Mouse (Mus musculus): ENCODE data around the gene Pogk. TPM values are rescaled to one million over a fixed set of nuclear protein-coding genes. Genes with fewer than 3 reads are reported as not detected.

The Pogk gene
- polyA plus RNA-seq, 1 experiment from 2014 or later: 31.0 TPM

GRCm38 (mm10) chr1:166394770-166395169 lies 14.9 kb downstream of the Pogk start:
- 89% methylated on average over 4 of the region's 4 CpGs for WGBS
- H3K27me3 ChIP-seq (ENCODE audit: poor library complexity, severe bottlenecking): no peaks in the 10 kb centered on the region
- no peaks in the 10 kb centered on the region for H3K9me3 ChIP-seq
- no peak overlapping the region for H3K4me3 ChIP-seq
- DNase-seq (ENCODE audit: extremely low spot score, low spot score): no peak
- H3K36me3 ChIP-seq (replicated peaks): peaks cover 100% of the 10 kb centered on the region
- no peaks in the 10 kb centered on the region for H3K4me1 ChIP-seq
- H3K27ac ChIP-seq: no peak overlapping the region

GRCm38 (mm10) chr1:166391671-166392070 lies 18.0 kb downstream of the Pogk start:
- Histone ChIP-seq H3K27ac (no peak overlapping the region), H3K4me1 (no peaks in the 10 kb centered on the region), H3K36me3 (replicated peaks) (peaks cover 100% of the 10 kb centered on the region), H3K27me3 (ENCODE audit: poor library complexity, severe bottlenecking) (no peaks in the 10 kb centered on the region), H3K4me3 (no peak overlapping the region), H3K9me3 (no peaks in the 10 kb centered on the region)
- no peak for DNase-seq (ENCODE audit: extremely low spot score, low spot score)
- WGBS: 96% methylated on average over 6 of the region's 6 CpGs

DNA sequence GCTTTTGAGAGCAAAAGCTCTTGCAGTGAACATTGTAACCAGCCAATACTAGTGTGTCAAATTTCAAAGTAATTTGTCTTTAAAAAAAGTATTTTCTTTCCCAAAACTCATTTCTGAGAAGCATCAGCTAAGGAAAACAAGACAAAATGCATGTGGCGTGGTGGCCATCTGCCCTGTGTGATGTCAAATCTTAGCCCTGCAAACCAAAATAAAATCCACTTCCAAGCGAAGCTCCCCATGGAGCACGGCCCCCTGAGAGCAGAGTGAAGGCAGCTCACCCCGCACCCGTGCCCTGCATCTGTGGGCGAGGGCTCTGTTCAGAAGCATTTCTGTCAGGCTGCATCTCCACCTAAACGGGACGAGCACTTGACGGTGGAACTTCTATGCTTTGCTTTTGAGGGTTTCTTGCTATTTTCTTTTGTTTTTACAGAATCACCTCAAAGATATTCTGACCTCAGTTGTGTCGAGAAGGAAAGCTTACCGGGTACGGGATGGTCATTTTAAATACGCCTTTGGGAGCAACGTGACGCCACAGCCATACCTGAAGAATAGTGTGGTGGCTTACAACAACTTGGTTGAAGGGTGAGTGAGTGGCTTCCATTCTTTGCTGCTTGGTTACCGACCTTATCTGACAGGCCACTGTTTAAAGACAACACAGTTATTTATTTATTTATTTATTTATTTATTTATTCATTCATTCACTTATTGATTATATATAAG lies 20.1 kb downstream of the Pogk start:
- H3K4me1 ChIP-seq: no peaks in the 10 kb centered on the region
- H3K27ac ChIP-seq: no peak overlapping the region
- no peak overlapping the region for H3K4me3 ChIP-seq
- no peaks in the 10 kb centered on the region for H3K27me3 ChIP-seq (ENCODE audit: poor library complexity, severe bottlenecking)
- H3K9me3 ChIP-seq: no peaks in the 10 kb centered on the region
- peaks cover 100% of the 10 kb centered on the region for H3K36me3 ChIP-seq (replicated peaks)
- WGBS: 94% methylated on average over 16 of the region's 16 CpGs
- DNase-seq (ENCODE audit: extremely low spot score, low spot score): no peak

- Histone ChIP-seq H3K4me1 (no peaks in the 10 kb centered on the region), H3K27me3 (ENCODE audit: poor library complexity, severe bottlenecking) (no peaks in the 10 kb centered on the region), H3K9me3 (no peaks in the 10 kb centered on the region), H3K4me3 (no peak overlapping the region), H3K27ac (no peak overlapping the region), H3K36me3 (replicated peaks) (peaks cover 100% of the 10 kb centered on the region)
- WGBS: 95% methylated on average over 11 of the region's 11 CpGs
- DNase-seq (ENCODE audit: extremely low spot score, low spot score): peak; percentile 10
These were observed 21.2 kb downstream of the Pogk start for GRCm38 (mm10) chr1:166388511-166388910.

- no peaks in the 10 kb centered on the region for H3K9me3 ChIP-seq
- peaks cover 14% of the 10 kb centered on the region for H3K4me1 ChIP-seq
- WGBS: 94% methylated on average over 5 of the region's 5 CpGs
- H3K36me3 ChIP-seq (replicated peaks): peaks cover 91% of the 10 kb centered on the region
- H3K27me3 ChIP-seq (ENCODE audit: poor library complexity, severe bottlenecking): no peaks in the 10 kb centered on the region
- DNase-seq (ENCODE audit: extremely low spot score, low spot score): no peak
- H3K4me3 ChIP-seq: no peak overlapping the region
- H3K27ac ChIP-seq: no peak overlapping the region
These were observed 24.2 kb downstream of the Pogk start for GRCm38 (mm10) chr1:166385431-166385830.

DNA sequence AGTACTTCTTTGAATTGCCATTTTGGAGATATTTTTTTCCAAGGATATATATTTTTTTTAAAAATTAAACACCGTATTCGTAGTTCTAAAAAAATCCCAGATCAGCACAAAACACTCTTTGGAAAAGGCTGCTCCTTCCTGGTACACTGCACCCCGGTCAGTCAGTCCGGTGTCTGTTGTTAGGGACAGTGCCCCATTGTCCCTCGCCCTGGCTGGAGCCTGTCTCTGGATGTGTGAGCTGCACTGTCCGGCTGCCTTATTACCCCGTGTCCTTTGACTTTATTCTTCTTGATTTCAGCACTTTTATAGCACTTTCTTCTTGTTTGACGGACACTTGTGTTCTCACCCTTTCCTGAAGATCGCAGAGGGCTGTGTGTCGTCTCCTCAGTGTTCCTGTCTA lies 25.0 kb downstream of the Pogk start:
- Histone ChIP-seq H3K4me1 (peaks cover 16% of the 10 kb centered on the region), H3K9me3 (no peaks in the 10 kb centered on the region), H3K27ac (no peak overlapping the region), H3K27me3 (ENCODE audit: poor library complexity, severe bottlenecking) (no peaks in the 10 kb centered on the region), H3K36me3 (replicated peaks) (peaks cover 83% of the 10 kb centered on the region), H3K4me3 (no peak overlapping the region)
- WGBS: 93% methylated on average over 10 of the region's 10 CpGs
- no peak for DNase-seq (ENCODE audit: extremely low spot score, low spot score)

DNA sequence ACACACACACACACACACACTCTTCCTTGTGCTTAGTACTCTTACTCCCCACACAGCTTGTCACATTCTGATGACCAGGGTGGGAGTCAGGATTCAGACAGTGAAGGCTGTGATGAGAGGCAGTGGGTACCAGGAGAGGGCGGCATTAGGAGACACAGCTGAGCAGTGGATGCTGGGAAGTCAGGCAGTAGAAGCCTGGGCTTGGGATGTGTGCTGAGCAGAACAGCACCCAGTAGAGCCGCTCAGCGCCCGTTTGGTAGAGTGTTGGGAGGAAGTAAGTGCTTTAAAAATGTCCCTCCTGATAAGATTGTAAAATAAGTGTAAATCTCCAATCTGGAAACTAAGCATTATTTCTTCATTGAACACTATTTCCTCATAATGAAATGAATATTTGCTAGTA lies 27.0 kb downstream of the Pogk start:
- no peak for DNase-seq (ENCODE audit: extremely low spot score, low spot score)
- Histone ChIP-seq H3K9me3 (no peaks in the 10 kb centered on the region), H3K27ac (no peak overlapping the region), H3K4me3 (no peak overlapping the region), H3K27me3 (ENCODE audit: poor library complexity, severe bottlenecking) (no peaks in the 10 kb centered on the region; the same call in 1 of the 2 replicates), H3K36me3 (replicated peaks) (peaks cover 63% of the 10 kb centered on the region), H3K4me1 (peaks cover 24% of the 10 kb centered on the region)
- 84% methylated on average over 4 of the region's 4 CpGs for WGBS

GRCm38 (mm10) chr1:166381821-166382220 lies 27.8 kb downstream of the Pogk start:
- H3K27ac ChIP-seq: no peak overlapping the region
- H3K9me3 ChIP-seq: no peaks in the 10 kb centered on the region
- peaks cover 24% of the 10 kb centered on the region for H3K4me1 ChIP-seq
- no peak for DNase-seq (ENCODE audit: extremely low spot score, low spot score)
- no peak overlapping the region for H3K4me3 ChIP-seq
- 86% methylated on average over 5 of the region's 5 CpGs for WGBS
- peaks cover 55% of the 10 kb centered on the region for H3K36me3 ChIP-seq (replicated peaks)
- no peaks in the 10 kb centered on the region; the same call in 1 of the 2 replicates for H3K27me3 ChIP-seq (ENCODE audit: poor library complexity, severe bottlenecking)

GRCm38 (mm10) chr1:166381336-166381735 lies 28.3 kb downstream of the Pogk start:
- whole genome bisulfite sequencing: 92% methylated on average over 10 of the region's 10 CpGs

DNA sequence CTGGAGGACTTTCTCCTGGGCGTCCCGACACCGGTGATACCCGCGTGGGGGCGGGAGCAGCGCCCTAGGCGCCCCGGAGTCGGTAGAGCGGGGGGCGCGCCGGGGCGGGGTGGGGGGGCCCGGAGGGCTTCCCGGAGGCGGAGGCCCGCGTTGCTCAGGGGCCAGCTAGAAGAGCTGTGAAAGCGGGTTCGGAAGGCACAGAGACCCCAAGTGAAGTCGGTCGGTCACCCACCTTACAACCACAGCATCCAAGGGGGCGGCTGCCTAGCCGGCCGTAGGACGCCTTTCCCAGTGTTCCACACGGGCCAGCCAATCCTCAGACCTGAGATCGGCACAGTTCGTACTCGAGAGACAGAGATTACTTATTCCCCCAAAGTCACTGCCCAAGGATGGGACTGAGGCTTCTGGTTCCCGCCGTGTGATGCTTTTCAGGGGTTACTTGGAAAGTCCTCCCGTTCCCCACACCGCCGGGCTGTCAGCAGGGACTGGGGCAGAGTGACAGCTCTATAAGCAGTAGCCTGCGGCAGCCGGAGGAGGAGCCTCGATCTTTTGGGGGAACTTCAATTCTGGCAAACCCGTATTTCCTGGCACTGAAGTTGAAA lies 29.9 kb downstream of the Pogk start:
- Histone ChIP-seq H3K4me1 (peaks cover 24% of the 10 kb centered on the region), H3K36me3 (replicated peaks) (peaks cover 34% of the 10 kb centered on the region), H3K27ac (peak overlapping the region; percentile 96), H3K4me3 (peak overlapping the region; percentile 83), H3K27me3 (ENCODE audit: poor library complexity, severe bottlenecking) (no peaks in the 10 kb centered on the region; the same call in 1 of the 2 replicates), H3K9me3 (no peaks in the 10 kb centered on the region; the same call in 1 of the 2 replicates)
- under 1% methylated on average over 37 of the region's 41 CpGs for WGBS
- DNase-seq (ENCODE audit: extremely low spot score, low spot score): peak; percentile 74

More at GRCm38 (mm10) chr1:166381336-166381735, 28.3 kb downstream of the Pogk start:
- Histone ChIP-seq H3K27me3 (ENCODE audit: poor library complexity, severe bottlenecking) (no peaks in the 10 kb centered on the region; the same call in 1 of the 2 replicates), H3K4me3 (no peak overlapping the region), H3K27ac (no peak overlapping the region), H3K4me1 (peaks cover 24% of the 10 kb centered on the region), H3K36me3 (replicated peaks) (peaks cover 50% of the 10 kb centered on the region), H3K9me3 (no peaks in the 10 kb centered on the region)
- no peak for DNase-seq (ENCODE audit: extremely low spot score, low spot score)

DNA sequence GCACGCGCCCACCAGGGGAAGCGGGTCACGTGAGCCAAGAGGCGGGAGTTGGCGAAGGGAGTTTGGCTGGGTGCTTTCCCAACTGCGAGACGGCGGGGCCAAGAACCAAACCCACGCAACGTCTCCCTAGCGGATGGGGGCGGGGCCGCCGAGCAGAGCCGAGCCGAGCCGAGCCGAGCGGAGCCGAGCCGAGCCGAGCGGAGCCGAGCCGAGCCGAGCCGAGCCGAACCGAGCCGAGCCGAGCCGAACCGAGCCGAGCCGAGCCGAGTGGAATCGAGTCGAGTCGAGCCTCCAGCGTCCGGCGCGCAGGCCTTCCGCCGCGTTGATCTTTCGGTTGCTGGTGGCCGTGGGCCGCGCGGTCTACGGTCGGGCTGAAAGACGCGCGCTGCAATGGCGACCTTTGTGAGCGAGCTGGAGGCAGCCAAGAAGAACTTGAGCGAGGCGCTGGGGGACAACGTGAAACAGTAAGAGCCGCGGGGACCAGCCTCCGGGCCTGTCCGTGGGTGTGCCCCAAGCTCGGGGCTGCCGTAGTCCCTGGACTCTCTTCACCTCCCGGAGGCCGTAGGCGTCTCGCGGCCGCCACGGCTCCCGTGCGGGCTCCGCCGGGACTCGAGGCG lies 30.5 kb downstream of the Pogk start, which contains the start of gene Tada1:
Gene Tada1 (plus strand): TSS at position 85 of the 617 bp plus-strand sequence.
- peak; percentile 97 for DNase-seq (ENCODE audit: extremely low spot score, low spot score)
- Histone ChIP-seq H3K27ac (peak within 1 kb of the TSS; percentile 96), H3K4me3 (peak within 1 kb of the TSS; percentile 83), H3K27me3 (ENCODE audit: poor library complexity, severe bottlenecking) (no peaks in the 10 kb centered on the region; the same call in 1 of the 2 replicates), H3K36me3 (replicated peaks) (peaks cover 28% of the 10 kb centered on the region), H3K4me1 (peaks cover 24% of the 10 kb centered on the region), H3K9me3 (peaks cover 5% of the 10 kb centered on the region; the same call in 1 of the 2 replicates)
- WGBS: under 1% methylated on average over 81 of the region's 81 CpGs

- peaks cover 22% of the 10 kb centered on the region for H3K36me3 ChIP-seq (replicated peaks)
These were observed 31.1 kb downstream of the Pogk start for GRCm38 (mm10) chr1:166378431-166379012.

More at GRCm38 (mm10) chr1:166378431-166379012, 31.1 kb downstream of the Pogk start:
- Histone ChIP-seq H3K27ac (peak overlapping the region; percentile 96), H3K27me3 (ENCODE audit: poor library complexity, severe bottlenecking) (no peaks in the 10 kb centered on the region; the same call in 1 of the 2 replicates), H3K4me3 (peak overlapping the region; percentile 83), H3K4me1 (peaks cover 24% of the 10 kb centered on the region), H3K9me3 (peaks cover 5% of the 10 kb centered on the region; the same call in 1 of the 2 replicates)
- WGBS: 9% methylated on average over 19 of the region's 21 CpGs
- no peak for DNase-seq (ENCODE audit: extremely low spot score, low spot score)
